Mouse (Mus musculus) MEL (cell line): Measurements from ENCODE around the gene Rbm12. TPM values are rescaled to one million over a fixed set of nuclear protein-coding genes. Genes with fewer than 3 reads are reported as not detected.

ENCODE experiments used
- DNase-seq: peaks from one replicate; pipeline ENCODE4 v3.0.0; 2011; ENCODE audit warnings: low read depth, low spot score
- H3K27ac ChIP-seq: 2 replicates; pipeline ENCODE4 v1.5.1; 2012; ENCODE audit warnings: low read depth, mild to moderate bottlenecking, control low read depth, low read length, moderate library complexity; ENCODE audit not compliant: control insufficient read depth
- H3K27me3 ChIP-seq, 2 experiments: fragments of 150-350 bp in 1 of 2; sonication (generic) in 1 of 2; 2 replicates each; pipeline ENCODE4 v1.6.1; 2012; ENCODE audit warnings: low read length in 2 of 2, mild to moderate bottlenecking in 2 of 2, improper control_type of control experiment in 1 of 2, moderate library complexity in 1 of 2; ENCODE audit not compliant: insufficient read depth in 2 of 2, control insufficient read depth in 1 of 2
- H3K36me3 ChIP-seq, 2 experiments: 2 replicates each; pipeline ENCODE4 v1.6.1; 2012 to 2014; ENCODE audit warnings: low read length in 2 of 2, improper control_type of control experiment in 1 of 2, inconsistent platforms in 1 of 2, mild to moderate bottlenecking in 1 of 2; ENCODE audit not compliant: insufficient read depth in 2 of 2, control insufficient read depth in 1 of 2
- H3K4me1 ChIP-seq, 2 experiments: fragments of 150-350 bp in 1 of 2; sonication (generic) in 1 of 2; 2 replicates each; pipeline ENCODE4 v1.6.1; 2012; ENCODE audit warnings: low read length in 2 of 2, improper control_type of control experiment in 1 of 2, mild to moderate bottlenecking in 1 of 2; ENCODE audit not compliant: insufficient read depth in 2 of 2, control insufficient read depth in 1 of 2
- H3K4me3 ChIP-seq, 2 experiments: fragments of 150-350 bp in 1 of 2; sonication (generic) in 1 of 2; 2 replicates each; pipeline ENCODE4 v1.5.1; 2012; ENCODE audit warnings: low read depth in 2 of 2, low read length in 2 of 2, mild to moderate bottlenecking in 2 of 2, moderate library complexity in 2 of 2, control low read depth in 1 of 2, improper control_type of control experiment in 1 of 2; ENCODE audit not compliant: control insufficient read depth in 1 of 2, insufficient read depth in 1 of 2
- H3K79me2 ChIP-seq: 2 replicates; pipeline ENCODE4 v1.6.1; 2012; ENCODE audit warnings: mild to moderate bottlenecking, low read length, moderate library complexity; ENCODE audit not compliant: control insufficient read depth, poor library complexity, insufficient read depth
- H3K9ac ChIP-seq: 2 replicates; pipeline ENCODE4 v1.6.1; 2012; ENCODE audit warnings: low read depth, mild to moderate bottlenecking, control low read depth, low read length, moderate library complexity; ENCODE audit not compliant: control insufficient read depth, poor library complexity, severe bottlenecking
- H3K9me3 ChIP-seq: fragments of 150-350 bp; sonication (generic); replicated peaks from 2 replicates; pipeline ENCODE4 v1.6.1; 2012; ENCODE audit warnings: mild to moderate bottlenecking, low read length, improper control_type of control experiment, moderate library complexity; ENCODE audit not compliant: insufficient read depth
- BHLHE40 ChIP-seq: IDR thresholded peaks from 2 replicates; pipeline ENCODE4 v1.6.1; 2012; ENCODE audit warnings: low read depth, mild to moderate bottlenecking, inconsistent platforms, low read length, improper control_type of control experiment, borderline replicate concordance
- CHD1 ChIP-seq: IDR thresholded peaks from 2 replicates; pipeline ENCODE4 v1.6.1; 2012; ENCODE audit warnings: low read depth, mild to moderate bottlenecking, inconsistent platforms, low read length, improper control_type of control experiment
- CHD2 ChIP-seq: IDR thresholded peaks from 2 replicates; pipeline ENCODE4 v1.6.1; 2011; ENCODE audit warnings: low read length, improper control_type of control experiment
- CTCF ChIP-seq, 3 experiments: IDR thresholded peaks in 2 of 3; conservative IDR thresholded peaks in 1 of 3; 2 replicates each; pipeline ENCODE4 v1.5.1; 2011 to 2012; ENCODE audit warnings: low read length in 3 of 3, low read depth in 2 of 3, mild to moderate bottlenecking in 2 of 3, improper control_type of control experiment in 1 of 3, inconsistent platforms in 1 of 3, mixed read lengths in 1 of 3, moderate library complexity in 1 of 3; ENCODE audit not compliant: control insufficient read depth in 1 of 3, insufficient read depth in 1 of 3, poor library complexity in 1 of 3, severe bottlenecking in 1 of 3
- E2F4 ChIP-seq: IDR thresholded peaks from 2 replicates; pipeline ENCODE4 v1.6.1; 2011; ENCODE audit warnings: low read depth, low read length, improper control_type of control experiment, borderline replicate concordance
- EP300 ChIP-seq, 2 experiments: IDR thresholded peaks; 2 replicates each; pipeline ENCODE4 v1.6.1; 2011; ENCODE audit warnings: improper control_type of control experiment in 2 of 2, low read length in 2 of 2, low read depth in 1 of 2, mild to moderate bottlenecking in 1 of 2
- ETS1 ChIP-seq: IDR thresholded peaks from 2 replicates; pipeline ENCODE4 v1.6.1; 2012; ENCODE audit warnings: low read depth, mild to moderate bottlenecking, inconsistent platforms, low read length, improper control_type of control experiment, moderate library complexity
- GABPA ChIP-seq: IDR thresholded peaks from 2 replicates; pipeline ENCODE4 v1.6.1; 2012; ENCODE audit warnings: low read depth, mild to moderate bottlenecking, inconsistent platforms, low read length, improper control_type of control experiment, moderate library complexity
- GATA1 ChIP-seq: IDR thresholded peaks from 2 replicates; pipeline ENCODE4 v1.6.1; 2011; ENCODE audit warnings: low read depth, low read length, improper control_type of control experiment
- JUND ChIP-seq: IDR thresholded peaks from 2 replicates; pipeline ENCODE4 v1.6.1; 2011; ENCODE audit warnings: low read depth, mild to moderate bottlenecking, improper control_type of control experiment, low read length
- MAFK ChIP-seq: IDR thresholded peaks from 2 replicates; pipeline ENCODE4 v1.6.1; 2011; ENCODE audit warnings: low read depth, mild to moderate bottlenecking, low read length, improper control_type of control experiment, borderline replicate concordance
- MAZ ChIP-seq: IDR thresholded peaks from 2 replicates; pipeline ENCODE4 v1.6.1; 2012; ENCODE audit warnings: low read depth, mild to moderate bottlenecking, inconsistent platforms, low read length, improper control_type of control experiment
- MXI1 ChIP-seq: IDR thresholded peaks from 2 replicates; pipeline ENCODE4 v1.6.1; 2011; ENCODE audit warnings: mild to moderate bottlenecking, low read depth, low read length, improper control_type of control experiment
- MYC ChIP-seq: IDR thresholded peaks from 2 replicates; pipeline ENCODE4 v1.6.1; 2011; ENCODE audit warnings: low read depth, mild to moderate bottlenecking, low read length, improper control_type of control experiment, moderate library complexity
- NRF1 ChIP-seq: IDR thresholded peaks from 2 replicates; pipeline ENCODE4 v1.6.1; 2014; ENCODE audit warnings: low read depth, mild to moderate bottlenecking, inconsistent platforms, low read length, improper control_type of control experiment, moderate library complexity; ENCODE audit not compliant: poor library complexity, insufficient read depth, severe bottlenecking
- POLR2A ChIP-seq, 2 experiments: IDR thresholded peaks; 2 replicates each; pipeline ENCODE4 v1.6.1; 2011 to 2012; ENCODE audit warnings: low read length in 2 of 2, mild to moderate bottlenecking in 2 of 2, control low read depth in 1 of 2, improper control_type of control experiment in 1 of 2, low read depth in 1 of 2, moderate library complexity in 1 of 2; ENCODE audit not compliant: control insufficient read depth in 1 of 2, insufficient read depth in 1 of 2, poor library complexity in 1 of 2
- POLR2AphosphoS5 ChIP-seq: IDR thresholded peaks from 2 replicates; pipeline ENCODE4 v1.6.1; 2012; ENCODE audit warnings: low read depth, borderline replicate concordance, mild to moderate bottlenecking, inconsistent platforms, low read length, moderate library complexity, mixed read lengths
- RCOR1 ChIP-seq: IDR thresholded peaks from 2 replicates; pipeline ENCODE4 v1.6.1; 2012; ENCODE audit warnings: low read depth, mild to moderate bottlenecking, inconsistent platforms, low read length, improper control_type of control experiment
- TCF12 ChIP-seq: IDR thresholded peaks from 2 replicates; pipeline ENCODE4 v1.6.1; 2014; ENCODE audit warnings: low read depth, mild to moderate bottlenecking, inconsistent platforms, low read length, improper control_type of control experiment, moderate library complexity
- USF1 ChIP-seq: IDR thresholded peaks from 2 replicates; pipeline ENCODE4 v1.6.1; 2014; ENCODE audit warnings: low read depth, mild to moderate bottlenecking, inconsistent platforms, low read length, improper control_type of control experiment, moderate library complexity
- ZC3H11A ChIP-seq: IDR thresholded peaks from 2 replicates; pipeline ENCODE4 v1.6.1; 2012; ENCODE audit warnings: low read depth, mild to moderate bottlenecking, inconsistent platforms, low read length, improper control_type of control experiment
- polyA plus RNA-seq, 2 experiments: library from polyadenylated mRNA; stranded (reverse) in 1 of 2; unstranded in 1 of 2; fragments of >175 nt in 1 of 2; fragments of >200 nt in 1 of 2; gene quantifications; 2 replicates each; pipeline versions ENCODE4 v1.2.1 to v1.2.4; 2012; ENCODE audit warnings: low replicate concordance in 2 of 2, low read depth in 1 of 2; ENCODE audit not compliant: insufficient read length in 2 of 2, insufficient read depth in 1 of 2, missing spikeins in 1 of 2
- total RNA-seq: library from RNA; depleted of rRNA; stranded (reverse); fragments of 300-350 nt; gene quantifications from 2 replicates; pipeline ENCODE4 v1.2.3, GENCODE M21; 2012

Rbm12 gene
- total and polyA plus RNA-seq, 3 experiments, result 13.4 to 42.5 (median 28.8) TPM

DNA sequence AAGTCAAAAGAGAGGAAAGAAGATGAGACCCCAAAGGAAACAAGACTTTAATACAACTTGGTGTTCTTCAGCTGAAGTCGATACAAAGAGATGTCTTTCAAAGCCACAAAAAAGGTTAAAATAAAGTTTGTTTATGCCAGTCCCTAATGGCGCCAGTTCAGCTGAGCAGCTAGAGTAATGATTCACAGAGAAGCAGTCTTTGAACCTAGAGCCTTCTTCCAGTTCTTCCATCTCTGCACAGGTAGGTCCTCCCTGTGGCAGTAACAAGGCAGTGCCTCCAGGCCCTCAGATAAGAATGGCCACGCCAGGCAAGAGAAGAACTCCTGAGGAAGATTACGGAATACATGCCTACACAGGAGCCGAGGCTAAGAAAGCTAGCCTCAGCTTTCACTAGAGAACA is 12.0 kb upstream of the Rbm12 start:
- H3K9me3 ChIP-seq, result no peaks in the 10 kb centered on the region
- H3K27me3 ChIP-seq, result no peaks in the 10 kb centered on the region
- no peak overlapping the region for H3K4me3 ChIP-seq
- H3K9ac ChIP-seq, result no peak overlapping the region
- no peaks in the 10 kb centered on the region for H3K4me1 ChIP-seq
- H3K36me3 ChIP-seq, result peaks cover 0 to 2% of the 10 kb centered on the region in 2 experiments; a peak in 2 of 4 replicates
- no peak overlapping the region for H3K27ac ChIP-seq
- DNase-seq, result no peak
- TF ChIP-seq CTCF (IDR thresholded peaks at IDR 0.05 in 2 of 3, conservative IDR thresholded peaks at IDR 0.05 in 1 of 3; ENCODE audit: control insufficient read depth in 1 of 3, insufficient read depth in 1 of 3, low read depth in 2 of 3, low read length in 3 of 3, poor library complexity in 1 of 3, severe bottlenecking in 1 of 3) (no peak), TCF12 (no peak), POLR2AphosphoS5 (no peak), EP300 (IDR thresholded peaks at IDR 0.05; ENCODE audit: low read depth in 1 of 2, low read length in 2 of 2) (no peak), ETS1 (no peak), E2F4 (no peak), MXI1 (no peak), USF1 (no peak), BHLHE40 (no peak), RCOR1 (no peak), NRF1 (no peak), MYC (no peak), MAZ (no peak), JUND (no peak), CHD1 (no peak), MAFK (no peak), CHD2 (no peak), ZC3H11A (no peak), GATA1 (no peak), POLR2A (IDR thresholded peaks at IDR 0.05; ENCODE audit: control insufficient read depth in 1 of 2, insufficient read depth in 1 of 2, low read depth in 1 of 2, low read length in 2 of 2, poor library complexity in 1 of 2) (no peak)
- TF ChIP-seq, all 39 proteins: peak for 0
- no peaks in the 10 kb centered on the region for H3K79me2 ChIP-seq

DNA sequence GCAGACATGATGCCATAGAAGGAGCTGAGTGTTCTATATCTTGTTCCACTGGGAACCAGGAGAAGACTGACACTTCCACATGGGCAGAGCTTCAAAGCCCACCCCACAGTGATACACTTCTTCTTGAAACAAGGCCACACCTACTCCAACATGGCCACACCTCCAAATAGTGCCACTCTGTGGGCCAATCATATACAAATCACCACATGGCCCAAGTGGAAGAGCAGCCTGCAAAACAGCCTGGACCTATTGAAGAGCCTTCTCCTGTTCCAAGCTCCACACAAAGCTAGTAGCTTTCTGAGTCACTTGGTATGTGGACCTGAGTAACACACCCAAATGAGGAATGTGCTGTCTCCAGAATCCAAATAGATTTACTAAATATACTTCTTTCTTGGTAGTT is 7.8 kb upstream of the Rbm12 start:
- Histone ChIP-seq H3K4me1 (no peaks in the 10 kb centered on the region), H3K27me3 (no peaks in the 10 kb centered on the region), H3K9me3 (no peaks in the 10 kb centered on the region), H3K9ac (no peak overlapping the region), H3K27ac (no peak overlapping the region), H3K79me2 (no peaks in the 10 kb centered on the region), H3K4me3 (no peak overlapping the region), H3K36me3 (no peaks in the 10 kb centered on the region)
- DNase-seq, result no peak
- no peak for TF ChIP-seq GABPA
